Mouse (Mus musculus) neural tube, embryonic 15.5 days (tissue): ENCODE data around the gene Wars2. TPM values are rescaled to one million over a fixed set of nuclear protein-coding genes. Genes with fewer than 3 reads are reported as not detected.

Experiments
- microRNA-seq: library from miRNA; unstranded; fragments of <30 nt; microRNA quantifications from one replicate; pipeline ENCODE4, GENCODE M21; 2017
- polyA plus RNA-seq: library from polyadenylated mRNA; unstranded; fragments of >200 nt; fragmentation: Nextera tagmentation; extraction: Ambion mirVana; gene quantifications from 2 replicates; pipeline ENCODE4 v1.2.1, GENCODE M21; 2015

Wars2 gene
- polyA plus RNA-seq, 1 experiment from 2014 or later = 4.5 TPM

Small RNA genes lying within 50 kb of the gene (microRNA-seq; reads per million reads assigned to microRNA genes)
- gene Mir6481 = not detected

Other genes with a start within 250 kb of the Wars2 start
- 0.09 and 1.8 TPM in 2 replicates for gene Hao2, start 247.8 kb upstream of the Wars2 start, polyA plus RNA-seq
- 0.19 and 0.29 TPM in 2 replicates for gene Tbx15, start 99.3 kb downstream of the Wars2 start, polyA plus RNA-seq